19 mouse cellular contexts compared by ENCODE assay signal in the genomic region with DNA sequence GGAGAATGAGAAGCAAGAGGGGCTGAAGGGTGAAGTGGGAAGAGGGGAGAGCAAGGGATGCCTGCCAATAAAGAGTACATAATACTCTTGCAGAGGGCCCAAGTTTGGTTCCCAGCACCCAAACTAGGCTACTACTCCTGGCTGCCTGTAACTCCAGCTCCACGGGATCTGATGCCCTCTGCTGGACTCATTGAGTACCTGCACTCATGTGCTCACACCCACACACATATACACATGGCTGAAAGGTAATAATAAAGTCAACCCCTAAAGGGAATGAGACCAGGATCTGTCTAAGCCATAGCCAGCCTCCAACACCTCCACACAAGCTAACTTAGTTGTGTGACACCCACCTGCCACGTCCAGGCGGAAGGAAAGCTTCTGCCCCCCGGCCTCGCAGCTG. TPM values are rescaled to one million over a fixed set of nuclear protein-coding genes. Genes with fewer than 3 reads are reported as not detected.
DNase-seq lines count a peak whose midpoint lies in the region; ATAC-seq and TF ChIP-seq lines count a peak whose summit lies in the region.
"Had no signal": no experiment of that assay in that cellular context is flagged by ENCODE, and none has a peak within 500 bp of the region (broad histone marks: within the 10 kb centered on the region; RNA-seq: fewer than 3 reads in every experiment).

No protein-coding gene starts in this region.

- TF ChIP-seq CTCF in liver, embryonic 14.5 days (IDR thresholded peaks at IDR 0.05; ENCODE audit: low read depth) = peak; percentile 41; the same call in 1 of the 2 replicates
- TF ChIP-seq CTCF in ES-Bruce4 (IDR thresholded peaks at IDR 0.05; ENCODE audit: low read depth, low read length) = peak; percentile 16
- TF ChIP-seq CTCF in stomach, postnatal 0 days (IDR thresholded peaks at IDR 0.05; ENCODE audit: low read depth) = peak; percentile 16; the same call in 1 of the 2 replicates

- H3K4me3 ChIP-seq in liver, embryonic 14.5 days (ENCODE audit: insufficient read depth in 1 of 2, low read depth in 2 of 2, low read length in 2 of 2) = no peak overlapping the region
- H3K4me3 ChIP-seq in liver, embryonic 11.5 days (ENCODE audit: low read depth, low read length) = no peak overlapping the region
- H3K4me3 ChIP-seq in ES-Bruce4 (ENCODE audit: low read depth, low read length) (no peak overlapping the region), ES-E14 (ENCODE audit: insufficient read depth in 1 of 2, low read depth in 1 of 2, low read length in 2 of 2, poor library complexity in 1 of 2, severe bottlenecking in 1 of 2) (no peak overlapping the region)
- no peak overlapping the region for H3K4me3 ChIP-seq in stomach, postnatal 0 days (ENCODE audit: low read depth, low read length)
- H3K4me3 ChIP-seq: embryonic facial prominence, embryonic 12.5 days; forebrain, embryonic 15.5 days; heart, embryonic 12.5 days; hindbrain, embryonic 15.5 days had no signal

- no peaks in the 10 kb centered on the region for H3K36me3 ChIP-seq in liver, embryonic 14.5 days (replicated peaks; ENCODE audit: control insufficient read depth, insufficient read depth, low read depth)
- H3K36me3 ChIP-seq in liver, embryonic 11.5 days (ENCODE audit: control insufficient read depth, insufficient read depth, low read length) = no peaks in the 10 kb centered on the region
- H3K36me3 ChIP-seq in ES-Bruce4 (ENCODE audit: control insufficient read depth, insufficient read depth, low read length, poor library complexity, severe bottlenecking) = no peaks in the 10 kb centered on the region
- no peaks in the 10 kb centered on the region for H3K36me3 ChIP-seq in ES-E14 (ENCODE audit: control insufficient read depth, insufficient read depth, low read length, poor library complexity, severe bottlenecking)
- no peaks in the 10 kb centered on the region for H3K36me3 ChIP-seq in stomach, postnatal 0 days (ENCODE audit: control insufficient read depth, insufficient read depth, low read length)
- H3K36me3 ChIP-seq: embryonic facial prominence, embryonic 12.5 days; forebrain, embryonic 15.5 days; hindbrain, embryonic 15.5 days had no signal

- no peak for TF ChIP-seq POLR2A in ES-Bruce4 (IDR thresholded peaks at IDR 0.05; ENCODE audit: insufficient read depth, low read length)

- TF ChIP-seq EP300 in liver, embryonic 14.5 days (IDR thresholded peaks at IDR 0.05; ENCODE audit: low read depth) = no peak
- TF ChIP-seq EP300 in ES-Bruce4 (IDR thresholded peaks at IDR 0.05; ENCODE audit: insufficient read depth, low read depth, low read length) = no peak
- no peak for TF ChIP-seq EP300 in stomach, postnatal 0 days (optimal IDR thresholded peaks at IDR 0.05)

- no peak for DNase-seq in liver, embryonic 14.5 days (ENCODE audit: low read depth in 3 of 3, low spot score in 3 of 3)
- no peak for DNase-seq in liver, embryonic 11.5 days (ENCODE audit: low spot score)
- peak; percentile 20 for DNase-seq in ES-E14 (ENCODE audit: low read depth, low spot score)
- DNase-seq in stomach, postnatal 0 days (ENCODE audit: low spot score) = no peak
- DNase-seq in spleen, adult 12 weeks (ENCODE audit: low spot score) = no peak
- no peak for DNase-seq in layer of hippocampus, postnatal 36 days
- DNase-seq: adrenal gland, adult 2 months; cerebellum, adult 11 months; cerebellum, adult 8-10 months; cerebellum, postnatal 14 days; gastrocnemius, postnatal 10 days; heart, postnatal 36 days had no signal

- no peaks in the 10 kb centered on the region for H3K27me3 ChIP-seq in liver, embryonic 14.5 days (ENCODE audit: control insufficient read depth, insufficient read depth, low read length)
- no peaks in the 10 kb centered on the region for H3K27me3 ChIP-seq in liver, embryonic 11.5 days (replicated peaks; ENCODE audit: control insufficient read depth, insufficient read depth, low read length)
- no peaks in the 10 kb centered on the region for H3K27me3 ChIP-seq in ES-Bruce4 (ENCODE audit: control insufficient read depth, insufficient read depth, low read length, poor library complexity, severe bottlenecking)
- H3K27me3 ChIP-seq in stomach, postnatal 0 days (ENCODE audit: control insufficient read depth, insufficient read depth, low read length) = no peaks in the 10 kb centered on the region
- H3K27me3 ChIP-seq: embryonic facial prominence, embryonic 12.5 days; forebrain, embryonic 15.5 days; heart, embryonic 12.5 days; hindbrain, embryonic 15.5 days had no signal

- in situ Hi-C loops in ES-E14 (cut with MboI; ENCODE audit: low sequenced_read_pairs in 2 of 2, unreplicated experiment in 2 of 2) = no loop called here

- WGBS in liver, embryonic 14.5 days (ENCODE audit: insufficient replicate concordance) = 77% methylated on average over 5 of the region's 5 CpGs
- 94% methylated on average over 5 of the region's 5 CpGs for WGBS in liver, embryonic 11.5 days
- 93% methylated on average over 5 of the region's 5 CpGs for WGBS in stomach, postnatal 0 days

- no peaks in the 10 kb centered on the region for H3K4me1 ChIP-seq in liver, embryonic 14.5 days (replicated peaks; ENCODE audit: control insufficient read depth in 2 of 2, insufficient read depth in 2 of 2, low read length in 1 of 2)
- no peaks in the 10 kb centered on the region for H3K4me1 ChIP-seq in liver, embryonic 11.5 days (replicated peaks; ENCODE audit: control insufficient read depth, insufficient read depth, low read length)
- H3K4me1 ChIP-seq in ES-Bruce4 (ENCODE audit: control insufficient read depth, insufficient read depth, low read length) = no peaks in the 10 kb centered on the region
- no peaks in the 10 kb centered on the region for H3K4me1 ChIP-seq in ES-E14 (ENCODE audit: control insufficient read depth in 2 of 2, insufficient read depth in 2 of 2, low read length in 2 of 2, poor library complexity in 1 of 2)
- no peaks in the 10 kb centered on the region for H3K4me1 ChIP-seq in stomach, postnatal 0 days (replicated peaks; ENCODE audit: control insufficient read depth, insufficient read depth)
- H3K4me1 ChIP-seq: embryonic facial prominence, embryonic 12.5 days; forebrain, embryonic 15.5 days; heart, embryonic 12.5 days; hindbrain, embryonic 15.5 days had no signal

- H3K27ac ChIP-seq in liver, embryonic 14.5 days = no peak overlapping the region
- H3K27ac ChIP-seq in liver, embryonic 11.5 days (ENCODE audit: low read depth, low read length) = no peak overlapping the region
- H3K27ac ChIP-seq in ES-Bruce4 (ENCODE audit: insufficient read depth, low read length) (no peak overlapping the region), ES-E14 (ENCODE audit: insufficient read depth, low read depth, low read length, poor library complexity, severe bottlenecking) (no peak overlapping the region)
- H3K27ac ChIP-seq in stomach, postnatal 0 days (replicated peaks) = no peak overlapping the region
- H3K27ac ChIP-seq: embryonic facial prominence, embryonic 12.5 days; forebrain, embryonic 15.5 days; hindbrain, embryonic 15.5 days had no signal

- ATAC-seq in liver, embryonic 14.5 days (ENCODE audit: insufficient read depth) = no peak
- no peak for ATAC-seq in liver, embryonic 11.5 days (replicated peaks; ENCODE audit: low FRiP score)
- ATAC-seq in stomach, postnatal 0 days (ENCODE audit: low FRiP score, low TSS enrichment) = no peak
- ATAC-seq: forebrain, embryonic 15.5 days; intestine, embryonic 16.5 days had no signal

- H3K4me2 ChIP-seq in liver, embryonic 14.5 days (ENCODE audit: low read depth) = no peak overlapping the region
- H3K4me2 ChIP-seq in liver, embryonic 11.5 days = no peak overlapping the region
- H3K4me2 ChIP-seq in stomach, postnatal 0 days (replicated peaks; ENCODE audit: low read depth) = no peak overlapping the region
- H3K4me2 ChIP-seq: embryonic facial prominence, embryonic 12.5 days; forebrain, embryonic 15.5 days; heart, embryonic 12.5 days; hindbrain, embryonic 15.5 days had no signal

- H3K9me3 ChIP-seq in liver, embryonic 14.5 days (ENCODE audit: control insufficient read depth, low read length) = no peaks in the 10 kb centered on the region; the same call in 1 of the 2 replicates
- H3K9me3 ChIP-seq in liver, embryonic 11.5 days (ENCODE audit: control insufficient read depth, low read length) = no peaks in the 10 kb centered on the region
- H3K9me3 ChIP-seq in ES-Bruce4 (replicated peaks; ENCODE audit: control insufficient read depth, insufficient read depth, low read length, poor library complexity, severe bottlenecking) (no peaks in the 10 kb centered on the region), ES-E14 (ENCODE audit: control insufficient read depth, insufficient read depth, low read depth, low read length) (no peaks in the 10 kb centered on the region)
- H3K9me3 ChIP-seq in stomach, postnatal 0 days (ENCODE audit: control insufficient read depth, low read length) = no peaks in the 10 kb centered on the region
- H3K9me3 ChIP-seq: embryonic facial prominence, embryonic 12.5 days; forebrain, embryonic 15.5 days; hindbrain, embryonic 15.5 days had no signal

- no peak overlapping the region for H3K9ac ChIP-seq in liver, embryonic 14.5 days (replicated peaks)
- no peak overlapping the region for H3K9ac ChIP-seq in liver, embryonic 11.5 days (ENCODE audit: low read depth, low read length)
- H3K9ac ChIP-seq in ES-Bruce4 (ENCODE audit: low read depth, poor library complexity, severe bottlenecking) (no peak overlapping the region), ES-E14 (ENCODE audit: insufficient read depth, low read depth, low read length, poor library complexity, severe bottlenecking) (no peak overlapping the region)
- no peak overlapping the region for H3K9ac ChIP-seq in stomach, postnatal 0 days (ENCODE audit: low read length)
- H3K9ac ChIP-seq: embryonic facial prominence, embryonic 12.5 days; forebrain, embryonic 15.5 days; heart, embryonic 12.5 days; hindbrain, embryonic 15.5 days had no signal

TF ChIP-seq in ES-E14, 5 proteins besides CTCF, POLR2A, EP300 and RAD21 (continues in another document):
- TF ChIP-seq ZC3H11A (IDR thresholded peaks at IDR 0.05; ENCODE audit: borderline replicate concordance, low read depth, low read length) = no peak

RNA-seq across cellular contexts. Expression of gene Obscn, which starts 30.3 kb away (rescaled TPM):
- 0.11 TPM in 2 replicates for polyA plus RNA-seq in liver, embryonic 14.5 days (2012; rRNA removed)
- 0.06 and 0.13 TPM in 2 replicates for polyA plus RNA-seq in liver, embryonic 14.5 days (2014; fragmentation: Nextera tagmentation; extraction: Ambion mirVana)
- polyA plus RNA-seq in liver, embryonic 11.5 days (2014; fragmentation: Nextera tagmentation; extraction: Ambion mirVana) = 0.64 and 1.2 TPM in 2 replicates
- 0.35 and 1.3 TPM in 2 replicates for polyA plus RNA-seq in ES-Bruce4 (2011; ENCODE audit: insufficient read depth, insufficient read length, low read depth, missing spikeins)
- total RNA-seq in ES-E14 (2012; rRNA removed) = 0.36 and 0.58 TPM in 2 replicates
- polyA plus RNA-seq in stomach, postnatal 0 days (2015; fragmentation: Nextera tagmentation; extraction: Ambion mirVana) = 0.24 and 0.28 TPM in 2 replicates
- 1 to 10 TPM; 1.2 to 1.7 TPM for total RNA-seq in layer of hippocampus, postnatal 36 days (2021)
- total RNA-seq: common myeloid progenitor, adult 5-6 weeks had no signal

RNA-seq across cellular contexts. Expression of gene Iba57, which starts 57.6 kb away (rescaled TPM):
- 7.9 and 8.0 TPM in 2 replicates for polyA plus RNA-seq in liver, embryonic 14.5 days (2012; rRNA removed)
- 4.4 and 4.7 TPM in 2 replicates for polyA plus RNA-seq in liver, embryonic 14.5 days (2014; fragmentation: Nextera tagmentation; extraction: Ambion mirVana)
- 6.8 and 6.9 TPM in 2 replicates for polyA plus RNA-seq in liver, embryonic 11.5 days (2014; fragmentation: Nextera tagmentation; extraction: Ambion mirVana)
- polyA plus RNA-seq in ES-Bruce4 (2011; ENCODE audit: insufficient read depth, insufficient read length, low read depth, missing spikeins) = 3.0 and 4.0 TPM in 2 replicates
- 3.2 and 4.7 TPM in 2 replicates for total RNA-seq in ES-E14 (2012; rRNA removed)
- polyA plus RNA-seq in stomach, postnatal 0 days (2015; fragmentation: Nextera tagmentation; extraction: Ambion mirVana) = 5.5 and 5.9 TPM in 2 replicates
- 1 to 10 TPM; 8.5 to 8.6 TPM for total RNA-seq in layer of hippocampus, postnatal 36 days (2021)
